Mouse (Mus musculus) lung, postnatal 0 days (tissue): ENCODE data around the gene Psmd6.

Experiments
- CTCF ChIP-seq: IDR thresholded peaks from 2 replicates; pipeline ENCODE4 v1.5.1; 2016; ENCODE audit warnings: antibody characterized with exemption, mild to moderate bottlenecking
- EP300 ChIP-seq: IDR thresholded peaks from 2 replicates; pipeline ENCODE4 v1.6.1; 2016; ENCODE audit warnings: antibody characterized with exemption, mild to moderate bottlenecking, control low read depth

DNA sequence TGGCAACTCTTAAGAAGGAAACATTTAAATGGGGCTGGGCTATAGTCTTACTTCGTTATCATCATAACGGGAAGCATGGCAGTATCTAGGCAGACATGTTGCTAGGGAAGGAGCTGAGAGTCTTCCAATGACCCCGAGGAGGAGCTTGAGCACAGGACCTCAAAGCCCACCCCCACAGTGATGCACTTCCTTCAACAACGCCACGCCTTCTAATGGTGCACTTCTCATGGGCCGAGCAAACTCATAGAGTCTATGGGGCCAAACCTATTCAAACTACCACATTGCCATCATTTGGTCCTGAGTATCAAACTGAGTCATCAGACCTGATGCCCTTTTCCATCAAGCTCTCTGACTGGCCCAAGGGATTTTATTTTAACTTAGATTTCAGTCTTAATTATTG is 30.2 kb downstream of the Psmd6 start:
- TF ChIP-seq CTCF, result no peak
- TF ChIP-seq EP300, result no peak
